Mouse (Mus musculus): Measurements from ENCODE around the gene Ralgps2.

Ralgps2 gene

DNA sequence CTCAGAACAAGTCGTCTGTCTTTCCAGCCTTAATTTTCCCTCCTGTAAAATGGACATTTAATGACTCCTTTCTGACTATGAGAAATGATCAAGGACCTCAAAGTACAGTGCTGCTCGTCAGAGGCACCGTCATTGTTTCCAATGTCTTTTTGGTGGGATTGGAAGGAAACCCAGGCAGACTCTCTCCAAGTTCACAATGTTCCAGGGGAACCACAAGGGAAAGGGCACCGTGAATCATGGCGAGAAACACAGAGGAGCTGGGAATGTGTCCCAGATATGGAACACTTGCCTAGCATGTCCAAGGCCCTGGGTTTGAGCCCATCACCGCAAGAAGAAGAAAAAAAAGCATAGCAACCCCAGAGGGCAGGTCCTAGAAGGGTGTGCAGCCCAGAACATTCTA lies 176.1 kb downstream of the Ralgps2 start:
- no peak for DNase-seq

DNA sequence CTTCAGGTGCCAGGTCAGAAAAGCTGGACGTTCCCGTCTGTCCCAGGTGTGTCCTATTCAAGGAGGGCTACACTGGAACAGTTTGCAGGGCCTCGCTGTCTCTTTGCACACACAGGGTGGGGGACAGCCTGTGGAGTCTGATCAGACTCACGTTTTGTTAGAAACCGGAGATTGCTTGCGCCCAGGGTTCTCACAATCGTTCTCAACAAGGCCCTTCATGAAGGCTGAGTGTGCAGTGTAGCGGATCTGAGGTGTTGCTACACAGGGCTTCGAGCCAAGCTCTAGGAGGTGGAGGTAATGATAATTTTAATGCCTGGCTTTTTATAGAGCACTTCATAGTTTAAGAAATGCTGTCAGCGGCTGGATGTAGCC lies 178.0 kb downstream of the Ralgps2 start:
- DNase-seq, result peak in 1 of 2 experiments; percentile 41

DNA sequence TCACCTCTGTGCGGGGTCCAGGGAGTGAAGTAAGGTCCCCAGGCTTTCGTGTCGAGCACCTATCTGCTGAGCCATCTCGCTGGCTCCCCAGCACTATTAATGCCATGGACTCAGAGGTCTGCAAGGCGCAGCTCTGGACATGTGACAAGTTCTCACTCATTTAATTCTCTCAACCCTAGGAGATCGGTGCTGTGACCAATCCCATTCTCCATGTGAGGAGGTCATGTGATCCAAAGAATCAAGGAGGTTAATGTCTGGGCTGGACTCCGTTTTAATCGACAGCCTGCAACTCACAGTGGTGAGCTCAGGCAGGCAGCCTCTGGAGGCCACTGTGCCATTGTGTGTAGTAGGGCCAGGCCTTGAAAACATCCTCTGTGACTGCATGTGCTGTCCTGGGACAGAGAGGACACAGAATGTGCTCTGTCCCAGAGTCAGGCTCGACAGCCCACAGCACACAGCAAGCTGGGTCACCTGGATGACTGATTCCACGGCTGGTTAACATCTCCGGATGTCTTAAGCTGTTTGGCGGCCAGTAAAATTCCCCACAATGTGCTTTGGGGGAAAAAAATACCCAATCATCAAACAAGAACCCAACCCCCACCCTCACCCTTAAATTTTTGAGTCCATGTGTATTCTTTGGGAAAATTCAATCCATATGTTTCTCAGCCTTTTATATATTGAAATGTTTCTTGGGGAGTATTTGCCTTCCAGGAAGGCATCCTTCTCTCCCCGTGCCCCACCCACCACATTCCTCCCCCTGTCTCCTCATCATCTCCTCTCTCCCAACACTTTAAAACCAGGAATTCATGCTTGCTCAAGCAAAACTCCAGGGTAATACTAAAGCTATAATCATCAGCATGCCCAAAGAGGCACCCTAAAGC lies 178.6 kb downstream of the Ralgps2 start:
- DNase-seq, result no peak

- no peak for DNase-seq
Measured at GRCm38 (mm10) chr1:156758326-156758725, 181.1 kb downstream of the Ralgps2 start.

GRCm38 (mm10) chr1:156754608-156755413 lies 184.6 kb downstream of the Ralgps2 start:
- DNase-seq, result no peak
